12 mouse cellular contexts compared by ENCODE assay signal in the genomic region with DNA sequence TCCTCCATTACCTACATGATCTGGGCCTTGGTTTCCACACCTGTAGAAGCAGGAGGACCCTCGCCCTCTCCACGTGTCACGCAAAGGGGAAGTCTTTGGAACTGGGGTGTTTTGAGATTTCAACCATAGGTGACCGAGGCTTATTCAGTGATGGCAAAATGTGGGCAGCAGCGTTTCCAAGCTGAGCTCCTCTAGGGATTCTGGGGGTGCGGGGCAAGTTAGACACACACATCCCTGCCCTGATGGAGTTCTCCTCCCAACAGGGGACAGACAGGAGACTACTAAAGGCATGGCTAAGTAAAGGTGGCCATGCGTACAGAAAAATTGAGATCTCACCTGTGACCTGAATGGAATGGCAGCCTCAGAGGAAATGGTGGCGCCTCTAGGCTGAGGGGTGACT. TPM values are rescaled to one million over a fixed set of nuclear protein-coding genes. Genes with fewer than 3 reads are reported as not detected.
A peak's percentile ranks its signal among the peaks of the same experiment; 100 is the strongest.
DNase-seq lines count a peak whose midpoint lies in the region; ATAC-seq lines count a peak whose summit lies in the region.
"Had no signal": no experiment of that assay in that cellular context is flagged by ENCODE, and none has a peak within 500 bp of the region (broad histone marks: within the 10 kb centered on the region; RNA-seq: fewer than 3 reads in every experiment).

No protein-coding gene starts in this region.

- peak; percentile 92 for DNase-seq in heart, adult 11 months
- no peak for DNase-seq in heart, adult 9 months (ENCODE audit: low spot score in 2 of 2)
- DNase-seq in lung, postnatal 36 days = no peak
- no peak for DNase-seq in embryonic facial prominence, embryonic 14.5 days (ENCODE audit: low spot score)
- DNase-seq in left cerebral cortex, postnatal 36 days (ENCODE audit: low spot score in 2 of 2) = no peak
- DNase-seq in right cerebral cortex, postnatal 25 days = no peak
- DNase-seq: cerebellum, adult 8-10 months; lung, adult 2 months had no signal

- no peak for ATAC-seq in lung, embryonic 15.5 days (ENCODE audit: borderline replicate concordance, extremely low read depth, low FRiP score, low TSS enrichment)
- no peak for ATAC-seq in embryonic facial prominence, embryonic 14.5 days (ENCODE audit: low read depth)
- no peak for ATAC-seq in neural tube, embryonic 13.5 days (ENCODE audit: low read depth)
- ATAC-seq: midbrain, embryonic 16.5 days had no signal

- H3K4me2 ChIP-seq in lung, embryonic 15.5 days = no peak overlapping the region
- H3K4me2 ChIP-seq in embryonic facial prominence, embryonic 14.5 days (ENCODE audit: low read depth, low read length) = no peak overlapping the region
- no peak overlapping the region for H3K4me2 ChIP-seq in neural tube, embryonic 13.5 days

- H3K36me3 ChIP-seq in lung, embryonic 15.5 days = no peaks in the 10 kb centered on the region
- H3K36me3 ChIP-seq in embryonic facial prominence, embryonic 14.5 days (ENCODE audit: control insufficient read depth, insufficient read depth, low read length) = no peaks in the 10 kb centered on the region
- no peaks in the 10 kb centered on the region for H3K36me3 ChIP-seq in neural tube, embryonic 13.5 days

- H3K9ac ChIP-seq in lung, embryonic 15.5 days = no peak overlapping the region
- no peak overlapping the region for H3K9ac ChIP-seq in embryonic facial prominence, embryonic 14.5 days (ENCODE audit: low read depth, low read length)
- 0 out of 2 replicates have a peak overlapping the region, but pooled peaks have one; percentile 48 for H3K9ac ChIP-seq in neural tube, embryonic 13.5 days

- intact Hi-C loops in left cerebral cortex, postnatal 36 days (cut with DNase I) = no loop called here

- no peaks in the 10 kb centered on the region for H3K9me3 ChIP-seq in lung, embryonic 15.5 days
- no peaks in the 10 kb centered on the region for H3K9me3 ChIP-seq in embryonic facial prominence, embryonic 14.5 days (ENCODE audit: control insufficient read depth, low read length)
- H3K9me3 ChIP-seq in neural tube, embryonic 13.5 days = no peaks in the 10 kb centered on the region

- H3K27me3 ChIP-seq in lung, embryonic 15.5 days = no peaks in the 10 kb centered on the region
- H3K27me3 ChIP-seq in embryonic facial prominence, embryonic 14.5 days (replicated peaks; ENCODE audit: control insufficient read depth, insufficient read depth, low read length) = no peaks in the 10 kb centered on the region
- H3K27me3 ChIP-seq in neural tube, embryonic 13.5 days = no peaks in the 10 kb centered on the region

- peaks cover 58% of the 10 kb centered on the region for H3K4me1 ChIP-seq in lung, embryonic 15.5 days
- H3K4me1 ChIP-seq in embryonic facial prominence, embryonic 14.5 days (ENCODE audit: control insufficient read depth, insufficient read depth, low read length) = peaks cover 13% of the 10 kb centered on the region; the same call in 1 of the 2 replicates
- H3K4me1 ChIP-seq in neural tube, embryonic 13.5 days (replicated peaks) = peaks cover 38% of the 10 kb centered on the region

- H3K27ac ChIP-seq in lung, embryonic 15.5 days = peak overlapping the region; percentile 84
- peak overlapping the region; percentile 55; the same call in 1 of the 2 replicates for H3K27ac ChIP-seq in embryonic facial prominence, embryonic 14.5 days (replicated peaks; ENCODE audit: low read depth, low read length)
- peak overlapping the region; percentile 59 for H3K27ac ChIP-seq in neural tube, embryonic 13.5 days (replicated peaks)

- H3K4me3 ChIP-seq in lung, embryonic 15.5 days = no peak overlapping the region
- H3K4me3 ChIP-seq in embryonic facial prominence, embryonic 14.5 days (ENCODE audit: low read depth, low read length) = no peak overlapping the region
- H3K4me3 ChIP-seq in neural tube, embryonic 13.5 days = no peak overlapping the region

- 72% methylated on average over 8 of the region's 8 CpGs for WGBS in lung, embryonic 15.5 days
- WGBS in embryonic facial prominence, embryonic 14.5 days = 79% methylated on average over 8 of the region's 8 CpGs
- WGBS in neural tube, embryonic 13.5 days = 72% methylated on average over 8 of the region's 8 CpGs

RNA-seq across cellular contexts. Expression of a gene that starts 41.7 kb away (rescaled TPM):
- polyA plus RNA-seq in lung, embryonic 15.5 days (2015; fragmentation: Nextera tagmentation; extraction: Ambion mirVana) = 17.5 and 21.4 TPM in 2 replicates
- 4.6 and 7.8 TPM in 2 replicates for polyA plus RNA-seq in embryonic facial prominence, embryonic 14.5 days (2014; fragmentation: Nextera tagmentation; extraction: Ambion mirVana)
- polyA plus RNA-seq in neural tube, embryonic 13.5 days (2015; fragmentation: Nextera tagmentation; extraction: Ambion mirVana) = 2.2 and 2.6 TPM in 2 replicates
- total RNA-seq in left cerebral cortex, postnatal 36 days (2021) = 1 to 10 TPM; 2.8 to 7.7 TPM
- total RNA-seq: MEL had no signal
